Mouse (Mus musculus) forebrain, postnatal 0 days (tissue): Measurements from ENCODE around the gene Slc35c2. TPM values are rescaled to one million over a fixed set of nuclear protein-coding genes. Genes with fewer than 3 reads are reported as not detected.
A peak's percentile ranks its signal among the peaks of the same experiment; 100 is the strongest.

Experiments used
- ATAC-seq: fragments of 200-750 bp; cut with Nextera tagmentation; 2 replicates; pipeline ENCODE4 v1.8.0; 2017; ENCODE audit warnings: mild to moderate bottlenecking, moderate library complexity
- DNase-seq: peaks from one replicate; pipeline ENCODE4 v3.0.0-alpha.2; 2015
- H3K27ac ChIP-seq: fragments of 300-500 bp; sonication (generic); 2 replicates; pipeline ENCODE4 v1.5.1; 2014; ENCODE audit warnings: low read depth, mild to moderate bottlenecking, antibody characterized with exemption, low read length, moderate library complexity, mixed read lengths
- H3K27me3 ChIP-seq: fragments of 300-500 bp; sonication (generic); 2 replicates; pipeline ENCODE4 v1.6.1; 2014; ENCODE audit warnings: mild to moderate bottlenecking, low read length, mixed read lengths; ENCODE audit not compliant: insufficient read depth
- H3K36me3 ChIP-seq: fragments of 300-500 bp; sonication (generic); 2 replicates; pipeline ENCODE4 v1.6.1; 2014; ENCODE audit warnings: mild to moderate bottlenecking, moderate library complexity; ENCODE audit not compliant: insufficient read depth
- H3K4me1 ChIP-seq: fragments of 300-500 bp; sonication (generic); 2 replicates; pipeline ENCODE4 v1.6.1; 2014; ENCODE audit warnings: antibody characterized with exemption; ENCODE audit not compliant: insufficient read depth
- H3K4me2 ChIP-seq: fragments of 300-500 bp; sonication (generic); 2 replicates; pipeline ENCODE4 v1.6.1; 2014; ENCODE audit warnings: low read depth, mild to moderate bottlenecking, moderate library complexity
- H3K4me3 ChIP-seq: fragments of 300-500 bp; sonication (generic); 2 replicates; pipeline ENCODE4 v1.5.1; 2014; ENCODE audit warnings: low read depth, low read length, mixed read lengths
- H3K9ac ChIP-seq: fragments of 300-500 bp; sonication (generic); 2 replicates; pipeline ENCODE4 v1.6.1; 2014; ENCODE audit warnings: mild to moderate bottlenecking
- H3K9me3 ChIP-seq: fragments of 300-500 bp; sonication (generic); 2 replicates; pipeline ENCODE4 v1.6.1; 2016; ENCODE audit warnings: low read length
- CTCF ChIP-seq: sonication (generic); IDR thresholded peaks from 2 replicates; pipeline ENCODE4 v1.5.1; 2016; ENCODE audit warnings: antibody characterized with exemption, control low read depth, low read depth
- WGBS: fragments of 180-500 bp; shearing (Covaris S2); extraction: QIAGEN DNeasy Blood & Tissue Kit; methylation state at CpG from one replicate; pipeline ENCODE4 v1.1.7; 2014; 5-methylcytosine and 5-hydroxymethylcytosine counted together
- polyA plus RNA-seq: library from polyadenylated mRNA; unstranded; fragments of >200 nt; fragmentation: Nextera tagmentation; extraction: Ambion mirVana; gene quantifications from 2 replicates; pipeline ENCODE4 v1.2.1, GENCODE M21; 2015
- total RNA-seq: library from RNA; depleted of rRNA; stranded (reverse); fragments of >200 nt; gene quantifications from 2 replicates; pipeline ENCODE4 v1.2.3, GENCODE M21; 2014

Slc35c2 gene
- total and polyA plus RNA-seq, 2 experiments from 2014 or later: 62.7 to 85.8 TPM

DNA sequence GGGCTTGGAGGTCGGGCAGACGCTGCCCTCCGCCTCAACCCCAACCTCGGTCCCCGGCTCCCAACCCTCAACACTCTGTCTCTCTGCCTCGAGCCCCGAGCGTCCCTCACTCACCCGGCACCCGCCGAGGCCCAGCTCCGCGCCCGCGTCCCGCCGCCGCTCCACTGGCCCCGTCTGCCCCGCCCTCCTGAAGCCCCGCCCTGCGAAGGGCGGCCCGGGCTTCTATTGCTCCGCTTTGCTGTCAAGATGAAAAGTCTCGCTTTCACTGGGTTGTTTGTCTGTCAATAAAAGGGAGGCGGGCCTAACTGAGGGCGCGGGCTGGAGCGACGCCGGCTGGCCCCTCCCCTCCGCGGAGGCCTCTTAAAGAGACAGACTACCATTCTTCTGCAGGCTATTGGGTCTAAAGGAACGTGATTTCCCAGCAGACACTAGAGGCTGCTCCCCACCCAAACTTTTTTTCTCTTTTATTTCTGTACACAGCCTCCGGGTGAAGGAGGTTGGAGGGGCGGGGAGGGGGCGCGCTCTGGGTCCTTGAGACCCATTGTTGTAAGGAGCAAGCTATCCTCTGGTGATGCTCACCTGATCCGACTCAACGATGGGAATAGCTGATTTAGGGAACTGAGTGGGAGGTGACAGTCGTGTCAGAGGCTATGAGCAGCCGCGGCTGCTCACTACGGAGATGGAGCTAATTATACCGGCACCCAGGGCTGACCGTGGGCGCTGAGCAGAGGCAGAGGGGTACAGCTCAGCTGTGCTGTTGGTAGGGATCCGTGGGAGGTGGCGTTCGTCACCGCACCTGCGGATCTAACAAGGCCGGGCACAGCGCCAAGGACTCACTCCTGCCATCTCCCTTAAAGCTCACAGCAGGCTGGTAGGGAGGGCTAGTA is 38.9 kb upstream of the Slc35c2 start, which contains the start of gene Elmo2:
Gene Elmo2, minus strand, starts transcription at position 176 of the 887 bp plus-strand sequence.
- peak; percentile 98 for DNase-seq
- Histone ChIP-seq H3K9me3 (no peaks in the 10 kb centered on the region), H3K4me3 (peak within 1 kb of the TSS; percentile 57), H3K36me3 (0 out of 2 replicates have a peak, but pooled peaks cover 3% of the 10 kb centered on the region), H3K9ac (peak within 1 kb of the TSS; percentile 62), H3K27me3 (no peaks in the 10 kb centered on the region), H3K27ac (peak within 1 kb of the TSS; percentile 89), H3K4me2 (peak within 1 kb of the TSS; percentile 78), H3K4me1 (peaks cover 17% of the 10 kb centered on the region; the same call in 1 of the 2 replicates)
- no peak for TF ChIP-seq CTCF
- peak; percentile 98 for ATAC-seq
- under 1% methylated on average over 55 of the region's 55 CpGs for WGBS

DNA sequence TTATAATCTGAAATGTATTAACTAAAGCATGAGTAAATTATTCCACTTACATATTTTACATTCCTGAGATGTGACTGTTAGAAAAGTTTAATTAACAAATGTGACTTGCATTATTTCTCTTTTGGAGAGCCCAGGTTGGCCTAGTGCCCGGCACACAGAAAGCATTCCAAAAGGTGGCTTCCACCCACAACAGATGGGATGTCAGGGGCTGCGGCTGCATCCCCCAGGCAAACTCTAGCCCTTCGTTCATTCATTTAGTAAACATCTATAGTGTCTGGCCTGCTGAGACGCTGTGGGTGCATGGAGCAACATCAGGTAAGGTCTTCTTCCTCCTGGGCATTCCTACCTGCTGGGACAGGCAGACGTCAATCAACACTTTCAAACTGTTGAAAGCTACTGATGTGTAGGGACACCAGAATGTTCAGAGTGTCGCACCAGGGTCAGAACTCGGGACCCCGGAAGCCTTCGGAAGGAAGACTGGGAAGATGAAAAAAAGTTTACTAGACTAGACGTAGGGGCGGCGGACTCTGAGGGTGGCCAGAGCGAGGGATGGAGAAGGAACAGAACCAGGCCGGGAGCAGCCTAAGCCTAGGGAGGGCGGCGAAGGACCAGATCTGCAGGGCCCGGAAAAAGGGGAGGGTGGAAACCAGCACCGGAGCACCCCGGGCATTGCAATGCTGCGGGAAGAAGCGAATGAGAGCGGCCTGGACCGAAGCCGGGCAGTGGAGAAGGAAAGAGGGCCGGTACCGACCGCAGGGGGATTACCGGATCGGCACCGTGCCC is 38.0 kb upstream of the Slc35c2 start:
- Histone ChIP-seq H3K9me3 (no peaks in the 10 kb centered on the region), H3K27me3 (no peaks in the 10 kb centered on the region), H3K4me2 (peak overlapping the region; percentile 62), H3K4me3 (peak overlapping the region; percentile 57), H3K36me3 (0 out of 2 replicates have a peak, but pooled peaks cover 3% of the 10 kb centered on the region), H3K27ac (peak overlapping the region; percentile 68), H3K4me1 (peaks cover 25% of the 10 kb centered on the region; the same call in 1 of the 2 replicates), H3K9ac (peak overlapping the region; percentile 61)
- WGBS: under 1% methylated on average over 30 of the region's 30 CpGs
- ATAC-seq: peak; percentile 5; the same call in 1 of the 2 replicates
- no peak for TF ChIP-seq CTCF
- DNase-seq: no peak

DNA sequence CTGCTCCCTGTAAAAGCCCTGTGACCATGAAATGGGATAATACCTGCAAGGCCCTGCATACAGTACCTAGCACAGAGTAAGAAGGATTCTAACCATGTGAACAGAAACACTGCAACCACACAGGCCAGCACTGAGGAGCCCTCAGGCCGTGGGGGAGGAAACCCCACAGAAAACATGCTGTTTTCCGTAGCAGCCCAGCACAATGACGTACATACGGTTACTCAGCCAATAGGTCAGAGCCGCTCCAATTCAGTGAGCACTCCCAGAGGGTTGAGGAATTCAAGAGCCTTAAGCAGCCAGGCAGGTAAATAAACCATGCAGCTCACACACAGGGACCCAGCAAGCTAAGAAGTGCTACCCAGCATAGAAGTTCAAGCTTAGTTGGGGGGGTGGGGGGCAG is 36.3 kb upstream of the Slc35c2 start:
- ATAC-seq (no peak), DNase-seq (no peak)
- TF ChIP-seq CTCF: no peak
- Histone ChIP-seq H3K27ac (no peak overlapping the region), H3K4me3 (no peak overlapping the region), H3K4me2 (peak overlapping the region; percentile 5; the same call in 1 of the 2 replicates), H3K9me3 (no peaks in the 10 kb centered on the region), H3K36me3 (0 out of 2 replicates have a peak, but pooled peaks cover 3% of the 10 kb centered on the region), H3K4me1 (peaks cover 26% of the 10 kb centered on the region; the same call in 1 of the 2 replicates), H3K9ac (no peak overlapping the region), H3K27me3 (no peaks in the 10 kb centered on the region)
- 40% methylated on average over 5 of the region's 5 CpGs for WGBS

DNA sequence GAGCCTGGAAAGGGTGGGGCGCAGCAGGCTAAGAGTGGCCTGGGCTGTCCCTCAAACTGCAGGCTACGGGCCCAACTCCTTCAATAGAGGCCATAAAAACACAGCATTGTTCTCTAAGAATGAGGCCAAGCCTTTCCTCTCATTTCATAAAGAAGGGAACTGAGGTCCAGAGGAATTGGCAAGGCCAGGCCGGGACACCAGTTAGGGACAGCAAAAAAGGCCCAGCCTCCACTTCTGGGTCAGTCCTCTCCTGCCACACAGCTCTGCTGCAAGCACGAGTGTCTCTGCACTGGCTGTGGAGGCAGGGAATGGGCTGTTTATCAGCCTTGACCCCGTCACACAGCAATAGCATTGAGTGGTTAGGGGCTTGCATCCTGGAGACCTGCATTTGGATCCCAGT is 35.8 kb upstream of the Slc35c2 start:
- no peak overlapping the region for H3K4me3 ChIP-seq
- ATAC-seq (no peak), DNase-seq (no peak)
- H3K36me3 ChIP-seq: 0 out of 2 replicates have a peak, but pooled peaks cover 3% of the 10 kb centered on the region
- H3K9me3 ChIP-seq: no peaks in the 10 kb centered on the region
- peaks cover 26% of the 10 kb centered on the region; the same call in 1 of the 2 replicates for H3K4me1 ChIP-seq
- TF ChIP-seq CTCF: no peak
- no peaks in the 10 kb centered on the region for H3K27me3 ChIP-seq
- no peak overlapping the region for H3K27ac ChIP-seq
- no peak overlapping the region for H3K9ac ChIP-seq
- H3K4me2 ChIP-seq: no peak overlapping the region; the same call in 1 of the 2 replicates
- 66% methylated on average over 5 of the region's 5 CpGs for WGBS

DNA sequence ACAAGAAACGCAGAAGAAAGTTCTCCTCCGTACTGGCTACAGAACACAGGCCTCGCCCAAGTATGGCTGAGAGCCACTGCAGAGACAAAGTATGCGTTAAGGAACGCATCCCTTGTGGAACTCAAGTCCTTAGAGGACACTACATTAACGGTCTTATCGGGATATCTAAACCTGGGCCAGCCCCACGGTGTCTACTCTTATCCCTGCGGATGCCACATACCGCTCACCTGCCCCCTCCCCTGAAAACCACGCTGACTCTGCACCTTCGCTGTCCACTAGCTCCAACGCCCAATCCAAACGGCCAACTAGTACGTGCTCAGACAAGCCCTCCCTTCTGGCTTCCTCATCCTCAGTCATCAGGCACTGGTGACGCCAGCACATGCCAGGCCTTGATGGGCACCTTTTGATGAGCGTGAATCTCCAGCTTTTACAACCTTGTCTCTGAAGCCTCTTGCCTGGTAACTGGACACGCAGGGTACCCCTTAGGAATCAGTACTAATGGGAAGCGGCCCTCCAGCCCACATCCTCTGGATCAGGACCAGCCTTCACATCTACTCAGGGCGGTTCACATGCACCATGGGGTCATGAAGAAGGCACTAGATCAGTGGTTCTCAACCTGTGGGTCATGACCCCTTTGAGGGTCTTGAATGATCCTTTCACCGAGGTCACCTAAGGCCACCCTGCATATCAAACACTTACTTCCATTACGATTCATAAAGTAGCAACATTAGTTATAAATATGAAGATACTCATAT is 34.5 kb upstream of the Slc35c2 start:
- Histone ChIP-seq H3K9ac (no peak overlapping the region), H3K9me3 (no peaks in the 10 kb centered on the region), H3K4me1 (peaks cover 29% of the 10 kb centered on the region), H3K36me3 (0 out of 2 replicates have a peak, but pooled peaks cover 3% of the 10 kb centered on the region), H3K4me2 (no peak overlapping the region), H3K27me3 (no peaks in the 10 kb centered on the region), H3K4me3 (no peak overlapping the region), H3K27ac (no peak overlapping the region)
- DNase-seq: no peak
- no peak for ATAC-seq
- no peak for TF ChIP-seq CTCF
- WGBS: 89% methylated on average over 22 of the region's 22 CpGs

DNA sequence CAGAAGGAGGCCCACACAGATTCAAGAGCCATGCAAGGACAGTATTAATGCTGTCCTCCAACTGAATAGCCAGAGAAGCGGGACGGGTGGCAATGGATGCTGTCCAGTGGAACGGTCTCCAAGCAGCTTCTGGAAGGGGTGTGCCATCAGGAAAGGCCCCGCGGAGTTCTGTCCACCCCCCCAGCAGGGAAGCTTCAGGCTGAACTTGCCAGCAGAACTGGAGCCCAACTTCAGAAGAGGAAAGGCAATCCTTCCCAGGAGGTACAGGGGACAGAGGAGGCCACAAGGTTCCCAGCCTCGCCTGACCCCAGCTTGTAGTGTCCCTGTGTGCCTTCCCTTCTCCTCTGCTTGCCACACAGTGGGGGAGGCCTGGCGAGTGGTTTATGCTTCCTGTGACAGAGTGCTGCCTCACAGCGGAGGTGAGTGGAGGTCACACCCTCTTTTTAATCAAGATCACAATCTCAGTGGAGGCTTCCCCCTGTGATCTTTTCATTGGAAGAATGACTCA is 33.8 kb upstream of the Slc35c2 start:
- no peak for DNase-seq
- 59% methylated on average over 8 of the region's 8 CpGs for WGBS
- no peak overlapping the region for H3K4me2 ChIP-seq

More for the DNA sequence above, 33.8 kb upstream of the Slc35c2 start:
- no peaks in the 10 kb centered on the region for H3K27me3 ChIP-seq
- peaks cover 36% of the 10 kb centered on the region for H3K4me1 ChIP-seq
- H3K4me3 ChIP-seq: no peak overlapping the region
- TF ChIP-seq CTCF: no peak; the same call in 1 of the 2 replicates
- 0 out of 2 replicates have a peak, but pooled peaks cover 3% of the 10 kb centered on the region for H3K36me3 ChIP-seq
- no peak for ATAC-seq
- H3K9ac ChIP-seq: no peak overlapping the region
- peak overlapping the region; percentile 59; the same call in 1 of the 2 replicates for H3K27ac ChIP-seq
- H3K9me3 ChIP-seq: no peaks in the 10 kb centered on the region
